Mouse (Mus musculus) kidney, embryonic 15.5 days (tissue): ENCODE measurements around the gene Jag1. TPM values are rescaled to one million over a fixed set of nuclear protein-coding genes. Genes with fewer than 3 reads are reported as not detected.
A peak's percentile ranks its signal among the peaks of the same experiment; 100 is the strongest.

ENCODE experiments used
- ATAC-seq: fragments of 200-750 bp; cut with Nextera tagmentation; replicated peaks from 2 replicates; pipeline ENCODE4 v1.8.0; 2017; ENCODE audit warnings: moderate TSS enrichment; ENCODE audit not compliant: low FRiP score
- H3K27ac ChIP-seq: fragments of 300-500 bp; sonication (generic); 2 replicates; pipeline ENCODE4 v1.5.1; 2015; ENCODE audit warnings: mild to moderate bottlenecking, inconsistent platforms
- H3K27me3 ChIP-seq: fragments of 300-500 bp; sonication (generic); 2 replicates; pipeline ENCODE4 v1.6.1; 2015; ENCODE audit warnings: inconsistent platforms
- H3K36me3 ChIP-seq: fragments of 300-500 bp; sonication (generic); 2 replicates; pipeline ENCODE4 v1.6.1; 2015; ENCODE audit warnings: inconsistent platforms
- H3K4me1 ChIP-seq: fragments of 300-500 bp; sonication (generic); 2 replicates; pipeline ENCODE4 v1.6.1; 2015; ENCODE audit warnings: inconsistent platforms
- H3K4me2 ChIP-seq: fragments of 300-500 bp; sonication (generic); 2 replicates; pipeline ENCODE4 v1.6.1; 2015; ENCODE audit warnings: moderate library complexity, mild to moderate bottlenecking, inconsistent platforms
- H3K4me3 ChIP-seq: fragments of 300-500 bp; sonication (generic); replicated peaks from 2 replicates; pipeline ENCODE4 v1.5.1; 2015; ENCODE audit warnings: mild to moderate bottlenecking, inconsistent platforms
- H3K9ac ChIP-seq: fragments of 300-500 bp; sonication (generic); 2 replicates; pipeline ENCODE4 v1.6.1; 2015; ENCODE audit warnings: mild to moderate bottlenecking, inconsistent platforms
- H3K9me3 ChIP-seq: fragments of 300-500 bp; sonication (generic); replicated peaks from 2 replicates; pipeline ENCODE4 v1.6.1; 2016; ENCODE audit warnings: inconsistent platforms
- WGBS: fragments of 180-500 bp; shearing (Covaris S2); methylation state at CpG from one replicate; pipeline ENCODE4 v1.1.7; 2015; ENCODE audit warnings: mixed read lengths; 5-methylcytosine and 5-hydroxymethylcytosine counted together
- polyA plus RNA-seq: library from polyadenylated mRNA; unstranded; fragments of >200 nt; fragmentation: Nextera tagmentation; extraction: Ambion mirVana; gene quantifications from 2 replicates; pipeline ENCODE4 v1.2.1, GENCODE M21; 2015

Gene Jag1
- polyA plus RNA-seq, 1 experiment from 2014 or later: 52.2 TPM

DNA sequence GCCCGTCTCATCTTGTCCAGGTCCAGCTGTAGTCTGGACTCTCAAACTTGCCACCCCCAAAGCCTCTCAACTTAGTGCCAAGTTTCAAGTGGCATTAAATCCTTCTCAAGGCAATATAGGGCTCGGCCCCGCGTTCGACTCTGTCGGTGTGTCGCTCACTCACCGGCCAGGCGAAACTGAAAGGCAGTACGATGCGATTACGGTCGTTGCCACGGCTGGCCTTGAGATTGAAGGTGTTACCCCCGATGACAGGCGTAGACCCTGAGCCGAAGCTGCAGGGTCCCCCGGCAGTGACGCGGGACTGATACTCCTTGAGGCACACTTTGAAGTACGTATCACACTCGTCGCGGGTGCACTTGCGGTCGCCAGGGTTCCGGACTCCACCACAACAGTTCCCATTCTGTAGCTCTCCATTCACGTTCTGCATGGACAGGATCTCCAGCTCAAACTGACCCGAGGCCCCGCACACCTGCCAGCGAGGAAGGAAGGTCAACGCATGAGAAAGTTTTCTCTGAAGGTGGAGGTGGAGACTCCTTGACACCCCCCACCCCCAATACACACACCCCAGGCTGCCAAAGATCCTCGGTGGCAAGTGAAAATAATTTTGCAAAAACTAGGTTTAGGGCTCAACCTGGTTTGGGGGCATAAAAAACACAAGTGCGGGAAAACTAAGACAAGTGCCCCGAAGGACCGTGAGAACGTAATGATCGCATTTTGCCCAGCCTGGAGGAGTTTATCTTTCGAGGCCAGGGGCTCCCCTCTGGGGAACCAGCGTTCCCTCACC, 1.0 kb downstream of the Jag1 start:
- Histone ChIP-seq H3K4me3 (peak overlapping the region; percentile 74), H3K9me3 (no peaks in the 10 kb centered on the region), H3K27ac (peak overlapping the region; percentile 99), H3K4me1 (peaks cover 55% of the 10 kb centered on the region), H3K27me3 (0 out of 2 replicates have a peak, but pooled peaks cover 6% of the 10 kb centered on the region), H3K4me2 (peak overlapping the region; percentile 91), H3K36me3 (no peaks in the 10 kb centered on the region), H3K9ac (peak overlapping the region; percentile 76)
- WGBS: under 1% methylated on average over 40 of the region's 40 CpGs
- no peak for ATAC-seq

DNA sequence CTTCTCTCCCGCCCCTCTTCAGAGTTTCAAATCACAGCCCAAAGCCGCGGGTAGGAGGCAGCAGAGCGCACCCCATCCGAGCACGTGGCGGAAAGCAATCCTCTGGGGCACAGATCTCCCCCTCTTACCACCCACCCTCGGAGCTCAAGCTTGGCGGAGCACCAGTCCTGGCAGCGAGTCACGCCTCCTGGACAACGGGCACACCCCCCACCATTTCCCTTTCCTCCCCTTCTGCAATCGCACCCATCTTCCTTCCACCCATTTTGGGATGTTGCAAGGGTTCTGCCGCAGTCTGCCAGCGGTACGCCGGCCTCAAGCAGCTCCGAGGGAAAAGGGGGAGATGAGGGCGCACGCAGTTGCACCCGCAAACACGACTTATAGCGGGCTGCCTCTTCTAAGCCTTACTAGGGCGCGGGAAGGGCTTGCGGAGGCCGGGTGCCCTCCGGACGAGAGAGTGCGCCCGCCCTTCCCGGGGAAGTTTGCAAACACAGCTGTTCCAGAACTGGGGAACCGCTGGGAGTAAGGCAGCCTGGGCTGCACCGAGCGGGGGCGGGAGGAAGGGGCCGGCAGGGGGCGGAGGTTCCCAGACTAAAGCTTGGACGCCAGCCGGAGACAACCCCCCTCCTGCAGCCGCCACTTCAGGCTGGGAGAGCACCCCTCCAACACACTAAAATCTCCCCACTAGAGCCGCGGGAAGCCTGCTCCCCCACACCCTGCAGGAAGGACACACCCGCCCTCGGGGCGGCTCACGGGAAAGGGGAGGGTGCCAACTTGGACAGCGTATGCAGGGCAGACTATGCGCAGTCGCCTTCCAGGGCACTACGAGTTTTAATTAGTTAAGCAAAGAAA, 2.0 kb downstream of the Jag1 start:
- H3K27me3 ChIP-seq: 0 out of 2 replicates have a peak, but pooled peaks cover 6% of the 10 kb centered on the region
- WGBS: under 1% methylated on average over 51 of the region's 51 CpGs
- peak; percentile 58 for ATAC-seq
- peak overlapping the region; percentile 99 for H3K27ac ChIP-seq
- peaks cover 65% of the 10 kb centered on the region for H3K4me1 ChIP-seq
- peak overlapping the region; percentile 76 for H3K9ac ChIP-seq
- H3K4me2 ChIP-seq: peak overlapping the region; percentile 91
- H3K9me3 ChIP-seq: no peaks in the 10 kb centered on the region
- no peaks in the 10 kb centered on the region for H3K36me3 ChIP-seq
- H3K4me3 ChIP-seq: peak overlapping the region; percentile 74

DNA sequence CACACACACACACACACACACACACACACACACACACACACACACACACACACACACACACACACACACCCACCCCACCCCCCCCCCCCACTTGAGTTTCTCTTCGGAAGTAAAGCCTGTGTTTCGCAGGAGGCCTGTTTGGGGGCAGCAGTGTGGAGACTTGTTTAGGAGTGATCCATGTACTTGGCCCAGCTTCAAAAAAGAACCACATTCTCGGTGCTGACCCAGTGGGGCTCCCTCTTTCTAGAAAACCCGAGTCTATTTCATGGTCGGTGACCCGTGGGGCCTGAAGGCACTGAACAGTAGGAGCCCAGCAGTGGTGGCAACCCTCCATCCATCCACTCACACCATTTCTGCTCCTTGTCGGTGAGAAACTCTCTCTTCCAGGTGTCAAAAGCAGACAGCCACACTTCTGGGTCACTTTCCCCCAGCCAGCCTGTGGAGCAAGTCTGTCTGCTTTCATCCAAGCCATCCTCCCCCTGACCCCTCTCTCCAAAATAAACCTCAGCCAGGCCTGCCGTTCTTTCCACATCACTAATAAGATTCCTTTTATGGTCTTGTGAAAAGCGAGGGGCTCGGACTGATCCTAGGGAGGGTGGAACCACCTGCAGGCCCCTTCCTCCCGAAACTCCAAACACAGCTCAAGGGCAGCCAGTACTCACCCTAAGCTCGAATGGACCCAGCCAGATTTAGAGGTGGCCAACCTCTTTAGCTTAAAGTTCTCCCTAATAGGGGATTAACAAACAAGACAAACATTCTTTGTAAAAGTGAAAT, 3.0 kb downstream of the Jag1 start:
- peaks cover 75% of the 10 kb centered on the region for H3K4me1 ChIP-seq

DNA sequence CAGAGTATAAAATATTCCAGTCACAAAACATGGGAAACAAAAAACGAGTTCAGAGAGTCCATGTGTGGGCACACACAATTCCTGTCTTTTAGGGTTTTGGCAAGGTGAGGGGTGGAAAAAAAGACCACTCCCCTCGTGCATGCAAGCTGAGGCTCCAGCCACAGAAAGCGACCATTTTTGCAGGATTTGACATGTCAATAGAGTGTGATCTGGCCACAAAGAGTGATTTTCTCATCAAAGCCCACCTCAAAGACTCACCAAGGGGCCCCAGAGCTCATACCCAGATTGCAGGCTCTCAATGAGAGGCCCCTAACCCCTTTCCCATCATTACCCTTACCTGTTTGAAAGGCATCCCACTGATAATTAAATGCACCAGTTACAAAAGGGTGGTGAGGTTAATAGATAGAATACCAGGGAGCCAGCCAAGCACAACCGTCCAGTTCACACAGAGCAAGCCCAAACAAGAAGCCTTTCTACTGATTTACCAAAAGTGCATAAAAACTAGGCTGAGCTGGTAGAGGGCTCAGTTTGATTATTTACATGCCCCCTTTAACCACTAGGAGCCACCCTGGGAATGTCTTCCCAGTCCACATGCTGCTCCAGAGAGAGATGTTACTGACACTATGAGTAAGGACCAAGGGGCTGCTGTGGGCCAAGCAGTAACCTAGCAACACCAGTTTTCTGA, 6.1 kb downstream of the Jag1 start:
- Histone ChIP-seq H3K4me2 (peak overlapping the region; percentile 91), H3K27me3 (no peaks in the 10 kb centered on the region), H3K4me3 (peak overlapping the region; percentile 74), H3K9me3 (no peaks in the 10 kb centered on the region), H3K27ac (peak overlapping the region; percentile 81), H3K36me3 (peaks cover 16% of the 10 kb centered on the region), H3K4me1 (peaks cover 86% of the 10 kb centered on the region), H3K9ac (no peak overlapping the region)
- 43% methylated on average over 4 of the region's 4 CpGs for WGBS
- ATAC-seq: peak; percentile 62

More for the DNA sequence above, 3.0 kb downstream of the Jag1 start:
- Histone ChIP-seq H3K36me3 (no peaks in the 10 kb centered on the region), H3K4me2 (peak overlapping the region; percentile 91), H3K27ac (peak overlapping the region; percentile 99), H3K9ac (peak overlapping the region; percentile 76), H3K4me3 (peak overlapping the region; percentile 74), H3K9me3 (no peaks in the 10 kb centered on the region), H3K27me3 (0 out of 2 replicates have a peak, but pooled peaks cover under 1% of the 10 kb centered on the region)
- WGBS: 3% methylated on average over 10 of the region's 12 CpGs
- no peak for ATAC-seq

DNA sequence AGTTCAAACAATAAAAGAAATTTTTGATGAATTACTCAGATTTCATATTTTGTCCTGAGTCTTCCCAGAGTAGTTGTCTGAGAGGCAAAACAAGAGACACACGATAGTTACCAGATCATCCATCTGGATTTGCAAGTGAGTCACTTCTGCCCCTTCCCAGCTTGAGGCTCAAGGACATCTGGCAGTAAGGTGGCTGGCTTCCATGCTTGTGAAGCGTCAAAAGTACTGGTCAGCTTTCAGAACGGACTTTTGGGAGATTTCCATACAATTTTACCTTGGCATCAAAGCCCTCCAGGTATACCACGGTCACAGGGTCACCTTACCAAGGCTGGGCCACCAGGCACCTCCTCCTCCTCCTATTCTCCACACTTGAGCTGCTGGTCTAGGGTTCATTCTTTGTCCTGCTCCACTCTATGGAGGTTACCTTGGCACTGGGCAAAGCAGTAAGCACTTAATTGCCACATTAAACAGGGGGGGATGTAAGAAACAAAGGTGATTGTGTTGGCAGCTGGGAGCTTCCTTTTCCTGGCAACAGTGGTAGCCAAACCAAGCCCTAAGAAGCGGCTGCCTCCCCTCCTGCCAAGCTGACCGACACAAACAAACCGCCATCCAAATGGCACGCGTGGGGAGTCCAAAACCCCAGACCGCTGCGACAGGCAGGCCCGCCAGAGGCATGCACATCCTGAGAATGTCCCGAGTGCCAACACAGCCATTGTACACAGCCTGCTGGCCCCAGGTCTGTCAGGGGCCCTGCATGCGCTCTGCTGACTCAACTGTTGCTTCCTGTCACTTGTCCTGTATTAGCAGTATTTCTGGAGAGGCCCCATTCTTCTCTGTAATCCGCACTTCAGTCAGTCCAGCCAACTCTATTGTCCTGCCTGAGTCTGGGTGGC, 6.9 kb downstream of the Jag1 start:
- H3K27me3 ChIP-seq: no peaks in the 10 kb centered on the region
- ATAC-seq: no peak
- peaks cover 81% of the 10 kb centered on the region for H3K4me1 ChIP-seq

DNA sequence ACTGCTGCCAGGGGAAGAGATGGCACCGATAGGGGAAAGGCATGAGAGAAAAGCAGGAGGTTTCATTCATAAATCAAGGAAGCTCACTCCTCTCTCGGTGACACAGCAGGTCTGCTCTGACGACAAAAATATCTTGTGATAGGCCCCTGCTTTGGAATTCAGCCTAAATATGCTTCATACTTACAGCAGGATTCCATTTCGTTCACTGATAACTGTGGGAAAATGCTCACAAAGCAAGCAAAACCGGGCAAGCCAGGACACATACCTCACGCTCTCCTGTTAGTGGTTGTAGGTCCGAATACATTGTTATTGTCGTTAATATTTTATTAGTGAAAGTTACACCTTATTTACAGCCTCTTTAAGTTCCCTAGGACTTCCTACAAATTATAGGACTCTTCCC, 8.5 kb downstream of the Jag1 start:
- Histone ChIP-seq H3K27ac (peak overlapping the region; percentile 55; the same call in 1 of the 2 replicates), H3K4me1 (peaks cover 70% of the 10 kb centered on the region), H3K4me3 (no peak overlapping the region), H3K4me2 (peak overlapping the region; percentile 91), H3K36me3 (peaks cover 39% of the 10 kb centered on the region), H3K9me3 (no peaks in the 10 kb centered on the region), H3K27me3 (no peaks in the 10 kb centered on the region), H3K9ac (no peak overlapping the region)
- 45% methylated on average over 8 of the region's 8 CpGs for WGBS
- no peak for ATAC-seq

More for the DNA sequence above, 6.9 kb downstream of the Jag1 start:
- H3K36me3 ChIP-seq: peaks cover 24% of the 10 kb centered on the region
- peak overlapping the region; percentile 81 for H3K27ac ChIP-seq
- peak overlapping the region; percentile 23 for H3K4me3 ChIP-seq
- 49% methylated on average over 15 of the region's 15 CpGs for WGBS
- H3K9me3 ChIP-seq: no peaks in the 10 kb centered on the region
- H3K9ac ChIP-seq: no peak overlapping the region
- peak overlapping the region; percentile 91 for H3K4me2 ChIP-seq

DNA sequence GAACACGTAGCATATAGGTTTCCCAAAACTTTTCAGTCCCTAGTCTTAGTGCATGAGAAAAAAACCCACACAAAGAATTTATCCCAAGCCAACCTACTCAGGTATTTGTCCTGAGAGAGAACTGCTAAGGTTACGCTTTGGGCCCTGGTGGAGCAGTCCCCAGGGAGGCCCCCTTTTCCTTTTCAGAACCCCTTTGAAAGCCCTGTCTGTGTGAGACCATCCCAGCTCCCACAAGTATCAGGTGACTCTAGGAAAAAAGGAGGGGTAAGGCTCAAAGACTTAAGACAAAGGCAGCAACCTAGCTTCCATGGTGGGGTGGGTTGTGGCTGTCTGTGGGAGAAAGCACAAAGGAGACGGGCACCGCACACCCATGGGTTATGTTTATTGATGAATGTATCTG, 9.2 kb downstream of the Jag1 start:
- Histone ChIP-seq H3K4me1 (peaks cover 62% of the 10 kb centered on the region), H3K4me2 (peak overlapping the region; percentile 91)
- ATAC-seq: no peak

DNA sequence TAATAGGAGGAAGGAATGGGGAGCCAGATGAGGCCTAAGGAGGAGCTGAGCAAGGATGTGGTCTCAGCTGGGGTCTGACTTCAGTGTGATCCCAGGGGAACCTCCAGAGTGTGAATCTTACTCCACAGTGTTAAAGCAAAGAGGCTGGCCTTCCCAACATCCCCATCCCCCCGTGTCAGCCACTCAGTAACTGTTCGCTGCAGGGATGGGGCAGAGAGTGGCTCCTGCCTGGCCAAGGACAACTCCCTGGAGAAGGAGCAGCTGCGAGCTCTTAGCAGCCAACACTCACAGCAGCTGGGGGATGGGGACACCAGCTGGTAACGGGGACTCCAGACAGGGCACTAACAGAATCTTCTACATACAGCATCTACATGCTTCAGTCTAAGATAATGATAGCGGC, 15.4 kb downstream of the Jag1 start:
- WGBS: 43% methylated on average over 5 of the region's 5 CpGs
- ATAC-seq: no peak

More for the DNA sequence above, 9.2 kb downstream of the Jag1 start:
- no peaks in the 10 kb centered on the region for H3K27me3 ChIP-seq
- peak overlapping the region; percentile 54 for H3K27ac ChIP-seq
- H3K4me3 ChIP-seq: no peak overlapping the region
- WGBS: 62% methylated on average over 4 of the region's 4 CpGs
- H3K9ac ChIP-seq: no peak overlapping the region
- peaks cover 42% of the 10 kb centered on the region for H3K36me3 ChIP-seq
- no peaks in the 10 kb centered on the region for H3K9me3 ChIP-seq

DNA sequence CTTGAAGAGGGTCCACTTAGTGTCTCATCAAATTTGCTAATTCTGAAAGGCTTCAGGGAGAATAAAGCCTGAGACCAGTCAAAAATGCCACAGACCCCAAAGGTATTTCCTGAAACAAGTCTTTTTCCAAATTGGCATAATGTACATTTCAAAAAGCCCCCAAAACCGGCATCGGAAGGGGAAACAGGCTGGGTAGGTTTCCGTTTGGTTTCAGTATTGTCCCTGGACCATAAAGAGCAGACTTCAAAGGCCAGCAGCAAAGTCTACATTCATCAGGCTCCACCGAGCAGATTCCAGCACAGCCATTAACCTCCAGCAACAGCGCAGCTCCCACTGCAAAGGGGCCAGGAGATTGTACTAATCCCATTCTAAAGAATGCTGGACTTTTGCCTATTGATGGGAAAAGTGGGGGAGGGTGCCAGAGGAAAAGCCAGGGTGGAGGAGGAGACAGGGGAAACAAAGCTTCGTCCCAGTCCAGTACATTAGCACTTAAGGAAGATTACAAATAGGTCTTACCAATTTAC, 17.2 kb downstream of the Jag1 start:
- Histone ChIP-seq H3K36me3 (peaks cover 64% of the 10 kb centered on the region), H3K4me3 (no peak overlapping the region), H3K9me3 (no peaks in the 10 kb centered on the region), H3K4me2 (no peak overlapping the region), H3K9ac (no peak overlapping the region), H3K27me3 (no peaks in the 10 kb centered on the region), H3K4me1 (peaks cover 58% of the 10 kb centered on the region), H3K27ac (peak overlapping the region; percentile 64)
- ATAC-seq: no peak
- WGBS: 8% methylated on average over 6 of the region's 6 CpGs

More for the DNA sequence above, 15.4 kb downstream of the Jag1 start:
- H3K4me2 ChIP-seq: no peak overlapping the region
- peak overlapping the region; percentile 33; the same call in 1 of the 2 replicates for H3K27ac ChIP-seq
- H3K9ac ChIP-seq: no peak overlapping the region
- H3K4me1 ChIP-seq: peaks cover 58% of the 10 kb centered on the region
- no peaks in the 10 kb centered on the region for H3K9me3 ChIP-seq
- no peaks in the 10 kb centered on the region for H3K27me3 ChIP-seq
- no peak overlapping the region for H3K4me3 ChIP-seq
- H3K36me3 ChIP-seq: peaks cover 64% of the 10 kb centered on the region

DNA sequence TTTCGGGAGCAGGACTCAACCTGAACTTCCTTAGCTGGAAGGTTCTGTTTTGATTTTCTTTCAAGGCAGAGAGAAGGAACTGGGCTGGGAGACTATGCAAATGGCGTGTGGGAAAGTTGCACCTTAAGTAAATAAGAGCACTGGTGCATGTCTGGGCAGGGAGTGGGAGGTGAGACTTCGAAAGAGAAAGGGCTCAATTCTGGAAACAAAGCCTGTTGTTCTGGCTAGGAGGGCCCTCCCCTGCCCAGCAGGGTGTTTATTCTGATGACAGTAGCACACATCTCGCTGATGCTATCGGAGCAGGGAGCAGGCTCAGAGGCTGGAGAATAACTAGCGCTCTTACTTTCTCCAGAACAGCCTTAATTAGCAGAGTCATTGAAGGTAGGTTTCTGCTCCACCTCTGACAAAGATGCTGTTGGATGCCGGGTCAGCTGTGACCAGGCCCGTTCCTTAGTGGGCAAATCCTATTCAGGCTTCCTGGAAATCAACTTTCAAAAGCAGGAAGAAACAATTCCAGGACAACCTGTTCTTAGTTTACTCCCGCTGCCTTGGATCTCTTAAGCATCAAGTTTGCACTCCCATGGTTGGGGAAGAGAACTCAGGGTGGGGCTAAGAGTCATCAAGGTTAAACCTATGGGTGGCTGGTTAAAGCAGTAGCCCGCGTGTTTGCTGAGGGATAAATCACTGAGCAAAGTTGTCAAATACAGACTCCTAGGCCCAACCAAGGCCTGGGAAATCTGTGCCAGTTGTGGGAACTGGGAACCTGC, 18.0 kb downstream of the Jag1 start:
- Histone ChIP-seq H3K4me2 (no peak overlapping the region), H3K27me3 (no peaks in the 10 kb centered on the region), H3K9me3 (no peaks in the 10 kb centered on the region), H3K4me1 (peaks cover 58% of the 10 kb centered on the region), H3K36me3 (peaks cover 64% of the 10 kb centered on the region), H3K27ac (peak overlapping the region; percentile 64), H3K9ac (no peak overlapping the region), H3K4me3 (no peak overlapping the region)
- 29% methylated on average over 11 of the region's 11 CpGs for WGBS
- peak; percentile 67 for ATAC-seq
